Mouse (Mus musculus) midbrain, embryonic 12.5 days (tissue): ENCODE results near the gene Pcsk5. TPM values are rescaled to one million over a fixed set of nuclear protein-coding genes. Genes with fewer than 3 reads are reported as not detected.
"Not testable (repeated sequence)": the region's sequence is repeated elsewhere in the genome, so short reads cannot be mapped to it uniquely, and the experiment has no call there.

Source experiments
- ATAC-seq: fragments of 200-750 bp; cut with Nextera tagmentation; 2 replicates; pipeline ENCODE4 v1.8.0; 2017; ENCODE audit warnings: low read depth, moderate TSS enrichment, moderate library complexity; ENCODE audit not compliant: low FRiP score
- H3K27ac ChIP-seq: fragments of 300-500 bp; sonication (generic); replicated peaks from 2 replicates; pipeline ENCODE4 v1.5.1; 2016; ENCODE audit warnings: mild to moderate bottlenecking
- H3K27me3 ChIP-seq: fragments of 300-500 bp; sonication (generic); 2 replicates; pipeline ENCODE4 v1.6.1; 2016; ENCODE audit warnings: mild to moderate bottlenecking
- H3K36me3 ChIP-seq: fragments of 300-500 bp; sonication (generic); 2 replicates; pipeline ENCODE4 v1.6.1; 2016
- H3K4me1 ChIP-seq: fragments of 300-500 bp; sonication (generic); 2 replicates; pipeline ENCODE4 v1.6.1; 2016
- H3K4me2 ChIP-seq: fragments of 300-500 bp; sonication (generic); replicated peaks from 2 replicates; pipeline ENCODE4 v1.6.1; 2016; ENCODE audit warnings: mild to moderate bottlenecking, moderate library complexity
- H3K4me3 ChIP-seq: fragments of 300-500 bp; sonication (generic); 2 replicates; pipeline ENCODE4 v1.5.1; 2016; ENCODE audit warnings: mild to moderate bottlenecking
- H3K9ac ChIP-seq: fragments of 300-500 bp; sonication (generic); replicated peaks from 2 replicates; pipeline ENCODE4 v1.6.1; 2016; ENCODE audit warnings: mild to moderate bottlenecking, moderate library complexity
- H3K9me3 ChIP-seq: fragments of 300-500 bp; sonication (generic); 2 replicates; pipeline ENCODE4 v1.6.1; 2016; ENCODE audit warnings: mild to moderate bottlenecking
- WGBS: fragments of 180-500 bp; shearing (Covaris S2); methylation state at CpG from one replicate; pipeline ENCODE4 v1.1.7; 2016; 5-methylcytosine and 5-hydroxymethylcytosine counted together
- polyA plus RNA-seq: library from polyadenylated mRNA; unstranded; fragments of >200 nt; fragmentation: Nextera tagmentation; extraction: Ambion mirVana; gene quantifications from 2 replicates; pipeline ENCODE4 v1.2.1, GENCODE M21; 2016

Pcsk5 gene
- polyA plus RNA-seq, 1 experiment from 2014 or later, result 12.1 TPM

DNA sequence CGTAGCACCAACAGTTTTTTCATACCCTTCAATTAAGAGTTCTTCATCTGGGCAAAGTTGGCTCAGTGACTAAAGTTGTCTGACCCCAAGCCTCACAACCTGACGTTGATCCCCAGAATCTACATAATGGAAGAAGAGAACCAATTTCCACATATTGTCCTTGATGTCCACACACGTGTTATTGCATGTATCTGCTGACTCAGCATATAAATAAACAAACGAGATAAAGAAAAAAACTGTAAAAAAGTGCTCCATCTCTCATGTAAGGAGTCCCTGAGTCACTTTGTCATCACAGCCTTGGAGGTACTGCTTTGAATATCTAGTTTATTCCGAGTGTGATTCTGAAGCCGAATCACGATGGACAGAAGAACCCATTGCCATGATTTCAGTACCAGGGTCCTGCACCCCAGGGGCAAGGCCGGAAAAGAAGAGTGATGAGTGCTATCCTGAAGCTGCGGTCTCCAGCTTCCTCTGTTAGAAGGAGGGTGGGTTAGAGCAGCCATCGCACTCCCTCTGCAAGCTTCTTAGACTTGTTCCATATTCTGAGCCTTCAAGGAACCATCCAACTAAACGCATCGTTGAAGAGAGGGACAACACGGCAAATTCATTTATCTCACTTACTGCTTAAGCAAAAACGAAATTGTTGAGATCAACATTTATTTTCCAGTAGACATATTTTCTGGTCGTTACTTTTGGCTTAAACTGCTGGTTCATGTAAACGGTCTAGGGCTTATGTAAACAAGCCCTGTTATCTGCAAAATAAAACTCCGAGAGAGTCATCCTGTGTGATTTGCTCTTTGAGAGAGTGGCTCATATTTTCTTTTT lies 348.2 kb downstream of the Pcsk5 start:
- Histone ChIP-seq H3K9me3 (no peaks in the 10 kb centered on the region), H3K4me2 (no peak overlapping the region), H3K9ac (no peak overlapping the region), H3K27me3 (no peaks in the 10 kb centered on the region), H3K4me3 (no peak overlapping the region), H3K27ac (no peak overlapping the region), H3K4me1 (peaks cover 20% of the 10 kb centered on the region; the same call in 1 of the 2 replicates), H3K36me3 (no peaks in the 10 kb centered on the region)
- WGBS, result 84% methylated on average over 17 of the region's 17 CpGs
- ATAC-seq, result no peak

DNA sequence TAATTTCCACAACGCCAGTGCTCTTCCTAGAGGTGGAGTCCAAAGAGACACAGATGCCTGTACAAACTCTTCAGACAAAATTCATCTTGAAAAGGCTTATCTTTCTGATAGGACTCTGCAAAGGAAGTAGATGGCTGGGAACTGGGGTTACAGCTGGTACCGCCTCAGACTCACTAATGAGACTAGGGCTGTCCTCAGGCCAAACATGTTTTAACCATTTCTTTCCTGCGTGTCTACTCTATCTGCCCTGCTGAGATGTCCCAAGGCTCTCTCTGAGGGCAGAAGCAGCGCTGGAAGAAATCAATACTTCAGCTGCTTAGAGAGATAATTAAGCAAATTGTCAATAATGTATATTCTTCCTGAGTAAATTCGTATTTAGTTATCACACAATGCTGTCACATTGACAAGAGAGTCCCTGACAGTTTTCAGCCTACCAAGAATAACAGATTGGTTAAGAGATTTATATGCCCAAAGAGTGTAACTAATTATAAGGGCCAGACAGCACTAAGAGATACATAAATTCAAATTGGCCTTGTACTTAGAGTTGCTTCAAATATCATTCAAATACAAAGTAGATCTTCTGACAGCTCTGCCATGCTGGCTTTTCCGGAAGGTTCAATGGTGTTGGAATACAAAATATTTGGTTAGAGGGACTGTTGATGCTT lies 355.2 kb downstream of the Pcsk5 start:
- peak; percentile 71; the same call in 1 of the 2 replicates for ATAC-seq
- no peak overlapping the region for H3K4me2 ChIP-seq
- WGBS, result 73% methylated on average over 6 of the region's 6 CpGs

DNA sequence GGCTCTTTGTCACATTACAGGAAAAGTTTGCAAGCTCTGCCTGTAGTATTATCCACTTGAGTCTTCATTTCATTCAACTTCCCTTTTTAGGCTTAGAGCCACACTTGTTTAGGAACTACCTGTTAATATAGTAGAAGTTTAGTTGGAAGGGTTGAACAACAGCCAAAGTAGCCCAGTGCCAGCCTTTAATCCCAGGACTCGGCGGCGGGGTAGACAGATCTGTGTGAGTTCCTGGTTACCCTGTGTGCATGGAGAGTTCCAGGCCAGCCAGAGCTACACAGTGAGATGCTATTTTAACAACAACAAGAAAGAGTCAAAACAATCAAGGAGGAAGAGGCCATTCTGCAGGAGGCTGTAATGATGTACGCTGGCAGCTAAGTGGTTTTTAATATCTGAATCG lies 358.0 kb downstream of the Pcsk5 start:
- no peaks in the 10 kb centered on the region for H3K9me3 ChIP-seq
- H3K27me3 ChIP-seq, result no peaks in the 10 kb centered on the region
- H3K36me3 ChIP-seq, result no peaks in the 10 kb centered on the region
- no peaks in the 10 kb centered on the region for H3K4me1 ChIP-seq
- no peak for ATAC-seq
- H3K4me2 ChIP-seq, result no peak overlapping the region
- H3K9ac ChIP-seq, result no peak overlapping the region
- no peak overlapping the region for H3K4me3 ChIP-seq
- no peak overlapping the region for H3K27ac ChIP-seq
- 94% methylated on average over 5 of the region's 5 CpGs for WGBS

More for the DNA sequence above, 355.2 kb downstream of the Pcsk5 start:
- Histone ChIP-seq H3K27me3 (no peaks in the 10 kb centered on the region), H3K27ac (no peak overlapping the region), H3K4me3 (no peak overlapping the region), H3K36me3 (no peaks in the 10 kb centered on the region), H3K4me1 (no peaks in the 10 kb centered on the region), H3K9me3 (no peaks in the 10 kb centered on the region), H3K9ac (no peak overlapping the region)

DNA sequence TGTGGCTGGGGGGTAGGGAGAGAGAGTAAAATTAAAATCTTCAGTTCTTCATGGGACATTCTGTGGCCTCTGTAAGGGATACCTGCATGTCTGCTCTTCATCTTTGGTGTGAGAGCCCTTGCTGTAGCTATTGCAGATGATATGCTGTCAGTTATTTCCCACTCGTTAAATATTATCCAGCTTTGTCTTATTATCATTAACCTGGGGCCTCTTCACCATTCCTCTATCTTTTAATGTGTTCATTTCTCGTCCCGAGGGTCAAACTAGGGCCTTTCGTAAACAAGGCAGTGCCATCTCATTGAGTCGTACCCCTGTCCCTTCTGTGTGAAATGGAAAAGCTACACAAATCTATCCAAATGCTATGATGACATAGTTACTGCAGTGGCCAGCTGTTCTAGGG lies 361.4 kb downstream of the Pcsk5 start:
- WGBS, result 83% methylated on average over 5 of the region's 5 CpGs
- no peaks in the 10 kb centered on the region for H3K36me3 ChIP-seq
- no peaks in the 10 kb centered on the region for H3K4me1 ChIP-seq
- H3K27me3 ChIP-seq, result no peaks in the 10 kb centered on the region
- no peak overlapping the region for H3K4me2 ChIP-seq
- H3K9ac ChIP-seq, result no peak overlapping the region
- no peaks in the 10 kb centered on the region for H3K9me3 ChIP-seq
- no peak overlapping the region for H3K27ac ChIP-seq
- ATAC-seq, result no peak
- no peak overlapping the region for H3K4me3 ChIP-seq

DNA sequence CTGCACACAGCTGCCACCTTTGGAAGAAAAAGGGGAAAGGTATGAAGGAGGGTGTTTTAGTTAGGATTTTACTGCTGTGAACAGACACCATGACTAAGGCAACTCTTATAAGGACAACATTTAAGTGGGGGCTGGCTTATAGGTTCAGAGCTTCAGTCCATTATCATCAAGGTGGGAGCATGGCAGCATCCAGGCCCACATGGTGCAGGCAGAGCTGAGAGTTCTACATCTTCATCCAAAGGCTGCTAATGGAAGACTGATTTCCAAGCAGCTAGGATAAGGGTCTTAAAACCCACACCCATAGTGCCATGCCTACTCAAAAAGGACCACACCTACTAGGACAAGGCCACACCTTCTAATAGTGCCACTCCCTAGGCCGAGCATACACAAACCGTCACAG lies 364.3 kb downstream of the Pcsk5 start:
- not testable (repeated sequence) for ATAC-seq, H3K9ac ChIP-seq, H3K27me3 ChIP-seq, H3K9me3 ChIP-seq, H3K36me3 ChIP-seq, H3K27ac ChIP-seq, H3K4me1 ChIP-seq, H3K4me2 ChIP-seq, H3K4me3 ChIP-seq
- 87% methylated on average over 2 of the region's 2 CpGs for WGBS

DNA sequence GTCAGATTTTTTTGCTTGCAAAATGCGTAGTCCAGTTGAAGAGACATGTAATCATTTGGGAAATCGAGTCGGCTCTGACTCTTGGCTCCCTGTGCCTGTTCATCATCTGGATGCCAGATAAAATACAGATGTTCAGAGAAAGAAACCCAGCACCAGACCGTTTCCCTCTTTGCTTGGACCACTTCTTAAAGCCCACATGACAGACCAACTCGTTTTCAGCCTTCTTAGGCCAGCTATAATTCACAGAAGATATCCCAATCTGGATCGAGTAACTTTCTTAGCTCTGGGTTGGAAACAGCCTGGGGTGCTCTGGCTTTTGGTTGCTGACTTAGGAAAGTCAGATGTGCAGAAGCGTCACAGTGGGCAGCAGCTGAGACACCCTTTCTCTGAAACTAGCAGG lies 365.6 kb downstream of the Pcsk5 start:
- no peak overlapping the region for H3K9ac ChIP-seq

DNA sequence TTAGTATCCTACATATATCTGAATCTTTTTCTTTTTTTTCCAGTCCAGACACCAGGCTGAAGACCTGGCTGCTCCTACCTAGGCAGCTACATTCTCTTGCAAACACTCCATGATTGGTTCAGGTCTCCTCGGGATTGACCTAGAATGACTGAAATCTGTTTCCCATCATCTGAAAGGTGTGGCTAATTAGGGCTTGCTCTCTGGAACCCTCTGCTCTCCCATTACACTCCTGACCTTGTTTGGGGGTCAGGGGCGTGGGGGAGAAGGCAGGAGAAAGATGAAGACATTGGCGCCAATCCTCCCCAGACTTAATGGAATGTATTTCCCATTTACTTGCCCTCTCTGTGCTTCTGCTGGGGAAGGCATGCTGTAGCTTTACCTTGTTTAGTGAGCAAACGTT lies 366.2 kb downstream of the Pcsk5 start:
- 77% methylated on average over 4 of the region's 4 CpGs for WGBS
- H3K27ac ChIP-seq, result no peak overlapping the region
- no peak for ATAC-seq

More for the DNA sequence above, 365.6 kb downstream of the Pcsk5 start:
- WGBS, result 80% methylated on average over 7 of the region's 7 CpGs
- no peaks in the 10 kb centered on the region for H3K27me3 ChIP-seq
- no peak for ATAC-seq
- H3K27ac ChIP-seq, result no peak overlapping the region
- no peaks in the 10 kb centered on the region for H3K4me1 ChIP-seq
- H3K4me2 ChIP-seq, result no peak overlapping the region
- H3K36me3 ChIP-seq, result no peaks in the 10 kb centered on the region
- no peak overlapping the region for H3K4me3 ChIP-seq
- no peaks in the 10 kb centered on the region for H3K9me3 ChIP-seq

DNA sequence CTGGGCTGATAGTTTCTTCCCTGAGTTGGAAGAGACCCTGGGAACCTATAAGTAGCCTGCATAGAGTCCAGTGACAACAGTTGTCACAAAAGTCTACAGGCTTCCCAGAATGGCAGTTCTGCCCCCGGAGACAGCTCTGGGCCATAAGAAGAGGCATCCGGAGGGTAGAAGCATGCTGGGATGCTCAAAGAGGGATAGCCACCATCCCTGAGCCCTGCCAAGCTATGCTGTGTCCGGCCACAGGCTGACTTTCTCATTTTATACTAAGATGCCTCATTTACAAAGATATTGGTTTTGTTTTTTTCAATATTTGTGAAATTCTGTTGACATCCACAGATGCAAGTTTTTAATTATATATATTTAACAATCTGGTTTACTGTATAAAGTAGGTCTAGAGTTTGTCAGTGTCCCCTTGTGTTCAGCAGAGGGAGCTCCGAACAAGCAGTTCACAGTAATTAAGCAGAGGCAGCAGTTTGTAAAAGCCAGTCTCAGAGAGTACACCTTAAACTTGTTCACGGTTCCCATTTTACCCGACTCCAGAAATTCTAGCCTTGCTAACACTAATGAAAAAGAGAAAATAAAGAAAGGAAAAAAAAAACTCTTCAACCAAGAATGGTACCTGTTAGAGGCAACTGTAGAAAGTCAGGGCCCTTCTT lies 369.7 kb downstream of the Pcsk5 start:
- no peak for ATAC-seq
- 63% methylated on average over 6 of the region's 6 CpGs for WGBS
- Histone ChIP-seq H3K27me3 (no peaks in the 10 kb centered on the region), H3K36me3 (no peaks in the 10 kb centered on the region), H3K9me3 (no peaks in the 10 kb centered on the region), H3K27ac (no peak overlapping the region), H3K4me1 (no peaks in the 10 kb centered on the region), H3K4me2 (no peak overlapping the region), H3K4me3 (no peak overlapping the region), H3K9ac (no peak overlapping the region)

More for the DNA sequence above, 366.2 kb downstream of the Pcsk5 start:
- no peaks in the 10 kb centered on the region for H3K27me3 ChIP-seq
- no peaks in the 10 kb centered on the region for H3K36me3 ChIP-seq
- no peak overlapping the region for H3K9ac ChIP-seq
- H3K4me3 ChIP-seq, result no peak overlapping the region
- H3K9me3 ChIP-seq, result no peaks in the 10 kb centered on the region
- no peaks in the 10 kb centered on the region for H3K4me1 ChIP-seq
- no peak overlapping the region for H3K4me2 ChIP-seq

DNA sequence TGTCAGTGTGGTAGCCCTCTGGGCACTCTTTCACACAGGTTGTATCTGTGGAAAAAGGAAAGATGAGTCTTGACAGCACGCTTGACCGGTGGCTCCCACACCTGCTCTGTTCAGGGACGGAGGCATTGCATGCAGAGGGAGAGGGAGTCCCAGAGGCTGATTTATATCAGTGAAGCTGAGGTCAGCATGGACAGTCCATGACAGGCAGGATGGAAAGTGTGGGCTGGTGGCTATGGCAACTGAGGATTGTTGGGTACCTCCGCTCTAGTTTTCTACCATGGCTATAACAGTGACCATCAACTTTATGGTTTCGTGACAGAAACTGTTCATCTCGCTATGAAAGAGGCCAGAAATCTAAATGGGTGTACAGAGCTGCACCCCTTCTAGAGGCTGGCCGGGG lies 385.4 kb downstream of the Pcsk5 start:
- no peaks in the 10 kb centered on the region for H3K36me3 ChIP-seq
- no peak overlapping the region for H3K4me2 ChIP-seq
- WGBS, result 92% methylated on average over 7 of the region's 7 CpGs
- H3K9me3 ChIP-seq, result no peaks in the 10 kb centered on the region
- no peak for ATAC-seq
- H3K27ac ChIP-seq, result no peak overlapping the region
- H3K4me3 ChIP-seq, result no peak overlapping the region
- no peaks in the 10 kb centered on the region for H3K4me1 ChIP-seq
- no peaks in the 10 kb centered on the region for H3K27me3 ChIP-seq
- no peak overlapping the region for H3K9ac ChIP-seq

DNA sequence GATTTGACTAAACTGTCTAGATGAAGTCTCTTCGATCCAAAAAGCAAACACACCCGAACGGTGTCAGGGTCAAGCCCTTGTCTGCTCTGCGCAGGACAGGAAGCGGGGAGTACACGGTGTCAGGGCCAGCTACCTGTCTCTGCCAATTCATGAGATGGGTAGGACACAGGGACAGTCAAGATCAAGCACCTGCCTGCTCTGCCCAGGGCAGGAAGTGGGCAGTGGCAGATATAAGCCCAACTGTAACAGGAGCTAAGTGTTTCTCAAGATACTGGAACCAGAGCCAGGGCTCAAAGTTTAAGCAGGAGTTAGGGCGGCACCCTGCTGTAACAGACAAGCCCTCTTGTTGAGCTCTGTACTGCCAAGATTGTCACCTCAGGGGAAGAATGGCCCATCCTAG lies 393.9 kb downstream of the Pcsk5 start:
- no peak overlapping the region for H3K4me2 ChIP-seq
- no peak overlapping the region for H3K9ac ChIP-seq
- H3K4me1 ChIP-seq, result no peaks in the 10 kb centered on the region
- no peaks in the 10 kb centered on the region for H3K36me3 ChIP-seq
- 87% methylated on average over 7 of the region's 7 CpGs for WGBS
- H3K4me3 ChIP-seq, result no peak overlapping the region
- no peaks in the 10 kb centered on the region for H3K9me3 ChIP-seq
- H3K27me3 ChIP-seq, result no peaks in the 10 kb centered on the region
- H3K27ac ChIP-seq, result no peak overlapping the region
- no peak for ATAC-seq

DNA sequence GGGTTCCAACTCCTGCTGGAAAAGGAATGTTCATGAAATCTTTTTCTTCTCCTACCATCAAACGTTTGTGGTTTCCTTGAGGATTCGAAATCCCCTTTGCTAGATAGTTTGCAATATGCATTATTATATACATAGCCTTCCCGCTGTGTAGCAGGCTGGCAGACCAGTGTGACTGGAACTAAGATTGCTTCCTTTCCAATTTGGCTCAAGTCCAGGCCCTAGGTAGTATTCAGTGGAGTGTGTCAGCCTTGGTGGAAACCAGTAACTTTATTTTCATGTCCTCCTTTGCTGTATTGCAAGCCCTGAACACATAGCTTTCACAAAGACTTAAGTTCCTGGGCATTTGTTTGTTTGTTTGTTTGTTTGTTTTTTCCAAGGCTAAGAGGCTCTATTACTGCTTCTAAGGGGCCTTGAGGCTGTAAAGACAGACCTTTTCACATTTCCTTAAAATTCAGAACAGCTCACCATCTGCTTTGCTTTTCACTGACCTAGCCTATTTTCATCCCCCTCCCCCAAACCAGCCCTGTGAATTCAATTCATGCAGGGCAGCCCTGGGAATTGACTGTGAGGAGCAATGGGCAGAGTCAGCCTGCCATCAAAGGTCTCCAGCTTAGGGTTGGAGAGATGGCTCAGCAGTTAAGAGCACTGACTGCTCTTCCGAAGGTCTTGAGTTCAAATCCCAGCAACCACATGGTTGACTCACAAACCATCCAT lies 397.8 kb downstream of the Pcsk5 start:
- no peak overlapping the region for H3K27ac ChIP-seq
- H3K4me1 ChIP-seq, result no peaks in the 10 kb centered on the region
- no peak overlapping the region for H3K4me2 ChIP-seq
- ATAC-seq, result no peak
- no peaks in the 10 kb centered on the region for H3K36me3 ChIP-seq
- no peak overlapping the region for H3K4me3 ChIP-seq
- no peaks in the 10 kb centered on the region for H3K9me3 ChIP-seq
- no peak overlapping the region for H3K9ac ChIP-seq
- WGBS, result 76% methylated on average over 4 of the region's 4 CpGs
- no peaks in the 10 kb centered on the region for H3K27me3 ChIP-seq

DNA sequence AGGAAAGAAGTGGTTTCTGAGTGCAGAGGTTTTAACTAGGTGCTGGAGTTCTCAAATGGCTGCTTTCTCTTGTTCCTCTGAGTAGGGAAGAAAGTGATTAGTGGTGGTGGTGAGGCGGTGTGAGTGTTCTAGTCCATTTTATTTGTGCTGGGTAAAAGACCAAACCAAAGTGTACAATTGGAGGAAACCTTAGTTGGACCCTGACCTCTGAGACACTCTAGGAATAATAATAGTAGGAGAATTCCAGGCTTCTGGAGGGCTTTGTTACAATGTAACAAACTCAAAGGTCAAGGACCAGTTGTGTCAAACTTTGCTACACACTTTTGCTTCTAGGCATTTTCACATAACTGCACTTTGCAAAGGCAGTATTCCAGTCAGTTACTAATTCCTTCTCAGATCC lies 400.8 kb downstream of the Pcsk5 start:
- Histone ChIP-seq H3K27me3 (no peaks in the 10 kb centered on the region), H3K4me2 (no peak overlapping the region), H3K9me3 (no peaks in the 10 kb centered on the region), H3K36me3 (no peaks in the 10 kb centered on the region), H3K9ac (no peak overlapping the region), H3K4me1 (no peaks in the 10 kb centered on the region), H3K4me3 (no peak overlapping the region), H3K27ac (no peak overlapping the region)
- WGBS, result 88% methylated on average over 1 of the region's 1 CpGs
- ATAC-seq, result no peak
